Mouse (Mus musculus) layer of hippocampus, adult 2 months (tissue): ENCODE results near the gene Rheb. TPM values are rescaled to one million over a fixed set of nuclear protein-coding genes. Genes with fewer than 3 reads are reported as not detected.
"Not testable (repeated sequence)": the region's sequence is repeated elsewhere in the genome, so short reads cannot be mapped to it uniquely, and the experiment has no call there.

ENCODE experiments used
- DNase-seq, 2 experiments: peaks; one replicate each; pipeline ENCODE4 v3.0.0; 2022; ENCODE audit warnings: low spot score in 2 of 2
- H3K27ac ChIP-seq: fragments of 200-600 bp; 2 replicates; pipeline ENCODE4 v1.8.1; 2022
- H3K4me3 ChIP-seq: fragments of 200-600 bp; 2 replicates; pipeline ENCODE4 v1.8.1; 2022; ENCODE audit warnings: mild to moderate bottlenecking
- CTCF ChIP-seq: fragments of 200-600 bp; conservative IDR thresholded peaks from 2 replicates; pipeline ENCODE4 v1.8.1; 2022; ENCODE audit warnings: antibody characterized with exemption, mild to moderate bottlenecking, moderate library complexity
- total RNA-seq, 2 experiments: library from RNA; stranded (reverse); gene quantifications; 2 replicates each; pipeline ENCODE4 v1.2.3; 2021

Gene Rheb
- total RNA-seq, 2 experiments from 2014 or later: 106 to 115 TPM

DNA sequence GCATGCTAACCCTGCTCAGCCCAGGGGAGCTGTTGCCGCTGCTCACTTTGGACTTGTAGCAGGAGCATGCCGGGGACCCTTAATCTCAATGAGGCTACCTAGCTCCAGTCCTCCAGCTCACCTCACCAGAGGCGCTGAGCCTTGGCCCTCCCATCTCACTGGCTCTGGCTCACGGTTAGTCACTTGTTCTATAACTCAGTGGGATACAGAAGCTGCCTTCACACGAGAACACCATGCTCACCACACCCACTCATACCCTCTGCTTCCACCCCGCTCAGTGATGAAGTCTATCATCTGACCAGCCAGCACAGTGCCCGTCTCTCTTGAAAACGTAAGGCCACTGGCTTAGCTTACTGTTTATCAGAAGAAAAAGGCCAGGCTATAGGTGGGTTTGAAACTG, 37.8 kb downstream of the Rheb start:
- no peak for TF ChIP-seq CTCF
- peak overlapping the region; percentile 23; the same call in 1 of the 2 replicates for H3K27ac ChIP-seq
- H3K4me3 ChIP-seq: no peak overlapping the region
- DNase-seq: no peak

DNA sequence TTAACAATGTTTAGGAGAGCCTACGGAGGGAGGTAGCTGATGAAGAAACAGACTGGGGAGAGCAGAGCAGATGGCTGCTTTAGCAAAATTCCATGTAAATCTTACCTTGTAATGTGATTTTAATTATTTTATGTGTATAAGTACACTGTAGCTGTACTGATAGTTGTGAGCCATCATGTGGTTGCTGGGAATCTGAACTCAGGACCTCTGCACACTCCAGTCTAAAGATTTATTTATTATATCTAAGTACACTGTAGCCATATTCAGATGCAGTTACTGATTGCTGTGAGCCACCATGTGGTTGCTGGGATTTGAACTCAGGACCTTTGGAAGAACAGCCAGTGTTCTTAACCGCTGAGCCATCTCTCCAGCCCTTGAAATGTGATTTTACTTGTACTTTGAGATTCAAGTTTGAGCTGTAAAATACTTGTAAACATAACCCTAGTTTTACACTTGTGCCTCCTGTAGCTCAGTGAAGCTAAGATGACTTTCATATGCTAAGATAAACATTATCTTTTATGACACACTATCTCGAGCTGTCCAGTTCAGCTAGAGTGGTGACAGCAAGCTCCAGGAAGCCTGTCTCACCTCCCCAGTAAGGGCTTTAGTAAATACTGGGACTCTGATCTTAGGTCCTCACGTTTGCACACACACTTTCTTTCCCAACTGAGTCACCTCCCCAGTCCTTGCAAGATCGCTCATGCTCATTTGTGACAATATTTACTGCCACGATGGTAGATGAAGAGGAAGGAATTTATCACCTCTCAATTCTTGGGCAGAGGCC, 40.4 kb downstream of the Rheb start:
- TF ChIP-seq CTCF: no peak
- no peak overlapping the region for H3K27ac ChIP-seq
- no peak for DNase-seq
- no peak overlapping the region for H3K4me3 ChIP-seq

DNA sequence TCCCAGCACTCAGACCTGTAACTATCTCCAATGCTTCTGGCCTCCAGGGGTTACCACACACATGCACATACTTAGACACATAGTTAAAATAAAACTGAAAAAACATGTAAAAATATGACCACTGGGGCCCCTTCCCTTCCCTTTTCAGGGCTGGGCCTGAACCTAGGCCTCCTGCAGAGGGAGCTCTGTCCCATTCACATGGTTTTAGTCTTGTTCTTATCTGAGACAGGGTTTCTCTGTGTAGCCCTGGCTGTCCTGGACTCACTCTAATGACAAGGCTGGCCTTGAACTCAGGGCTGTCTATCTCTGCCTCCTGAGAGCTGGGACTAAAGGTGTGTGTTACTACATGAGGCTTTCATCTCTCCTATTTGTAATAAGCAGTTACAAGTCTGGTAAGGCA, 42.0 kb downstream of the Rheb start:
- H3K4me3 ChIP-seq: no peak overlapping the region
- peak; percentile 79 for TF ChIP-seq CTCF
- no peak overlapping the region for H3K27ac ChIP-seq
- DNase-seq: no peak

GRCm38 (mm10) chr5:24798639-24799038, 43.8 kb downstream of the Rheb start:
- H3K4me3 ChIP-seq: no peak overlapping the region
- TF ChIP-seq CTCF: no peak
- H3K27ac ChIP-seq: no peak overlapping the region
- DNase-seq: no peak

DNA sequence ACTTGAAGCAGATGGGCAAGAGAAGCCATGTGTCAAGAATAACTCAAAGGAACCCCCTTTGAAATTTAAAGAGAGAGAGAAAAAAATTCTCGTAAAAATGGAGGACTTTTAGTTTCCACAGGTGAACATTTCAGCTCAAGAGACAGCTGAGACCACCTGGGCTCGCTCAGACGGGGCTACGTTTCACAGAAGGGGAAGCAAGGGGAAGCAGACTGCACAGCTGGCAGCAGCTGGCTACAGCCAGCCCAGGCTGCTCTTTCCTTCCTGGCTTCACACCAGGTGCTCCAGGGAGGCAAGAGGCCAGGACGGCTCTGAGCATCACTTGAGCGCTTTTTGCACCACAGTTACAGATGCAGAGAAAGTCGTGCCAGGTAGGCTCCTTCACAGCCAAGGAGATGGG, 44.6 kb downstream of the Rheb start:
- Histone ChIP-seq H3K4me3 (no peak overlapping the region), H3K27ac (no peak overlapping the region)
- no peak for DNase-seq
- TF ChIP-seq CTCF: no peak

DNA sequence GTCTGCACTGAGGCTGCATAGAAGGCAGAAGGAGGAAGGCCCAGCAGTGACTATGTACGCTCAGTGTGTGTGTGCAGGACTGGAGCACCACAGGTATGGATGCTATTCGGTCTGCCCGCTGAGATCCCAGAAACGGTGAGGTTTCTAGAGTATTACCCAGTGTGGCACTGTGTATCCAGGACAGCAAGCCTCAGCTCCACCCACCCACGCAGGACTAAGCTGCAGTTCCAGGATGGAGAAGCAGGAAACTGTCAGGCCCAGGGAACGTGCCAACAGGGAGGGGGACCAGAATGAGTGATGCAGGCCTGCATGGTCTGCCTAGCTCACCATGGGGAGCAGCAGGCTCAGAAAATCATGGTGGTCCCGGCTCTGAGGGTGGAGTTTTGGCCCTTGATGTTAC, 49.5 kb downstream of the Rheb start:
- no peak for TF ChIP-seq CTCF
- no peak for DNase-seq
- Histone ChIP-seq H3K4me3 (no peak overlapping the region), H3K27ac (no peak overlapping the region)

DNA sequence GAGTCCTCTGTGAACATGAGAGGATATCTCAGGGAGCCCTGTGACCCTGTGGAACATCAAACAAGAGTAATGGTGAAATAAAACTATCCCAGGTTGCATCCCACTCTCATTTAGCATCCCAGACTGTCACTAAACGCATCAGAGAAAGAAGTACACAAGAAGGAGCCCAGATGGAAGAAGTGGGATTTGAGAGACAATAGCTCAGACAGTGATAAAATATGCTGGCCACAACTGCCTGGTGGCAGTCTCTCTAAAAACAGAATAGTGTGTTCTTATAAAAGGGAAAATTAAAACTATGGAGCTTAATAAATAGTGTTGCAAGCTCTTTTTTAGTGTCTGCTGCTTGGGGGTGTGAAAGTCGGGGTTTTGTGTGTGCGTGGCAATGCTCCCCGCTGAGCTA, 59.5 kb downstream of the Rheb start:
- Histone ChIP-seq H3K27ac (no peak overlapping the region), H3K4me3 (no peak overlapping the region)
- no peak for DNase-seq
- TF ChIP-seq CTCF: no peak

- no peak for DNase-seq
- Histone ChIP-seq H3K4me3 (no peak overlapping the region), H3K27ac (no peak overlapping the region)
- no peak for TF ChIP-seq CTCF
Observed at GRCm38 (mm10) chr5:24781048-24781447, 61.4 kb downstream of the Rheb start.

- DNase-seq: peak in 1 of 2 experiments; percentile 26
Observed at GRCm38 (mm10) chr5:24779881-24780512, 62.4 kb downstream of the Rheb start.

GRCm38 (mm10) chr5:24779321-24779720, 63.1 kb downstream of the Rheb start:
- no peak overlapping the region for H3K4me3 ChIP-seq
- no peak overlapping the region for H3K27ac ChIP-seq
- no peak for DNase-seq
- no peak for TF ChIP-seq CTCF

More at GRCm38 (mm10) chr5:24779881-24780512, 62.4 kb downstream of the Rheb start:
- Histone ChIP-seq H3K4me3 (no peak overlapping the region), H3K27ac (no peak overlapping the region)
- peak; percentile 88 for TF ChIP-seq CTCF

- Histone ChIP-seq H3K4me3 (no peak overlapping the region), H3K27ac (no peak overlapping the region)
- no peak for DNase-seq
- no peak for TF ChIP-seq CTCF
Observed at GRCm38 (mm10) chr5:24778843-24779140, 63.6 kb downstream of the Rheb start.

- no peak for TF ChIP-seq CTCF
- DNase-seq: no peak
- no peak overlapping the region for H3K27ac ChIP-seq
- H3K4me3 ChIP-seq: no peak overlapping the region
Observed at GRCm38 (mm10) chr5:24778082-24778842, 64.2 kb downstream of the Rheb start.

GRCm38 (mm10) chr5:24776681-24777080, 65.7 kb downstream of the Rheb start:
- no peak overlapping the region for H3K27ac ChIP-seq
- DNase-seq: no peak
- peak; percentile 40 for TF ChIP-seq CTCF
- no peak overlapping the region for H3K4me3 ChIP-seq

GRCm38 (mm10) chr5:24774549-24774948, 67.9 kb downstream of the Rheb start:
- H3K27ac ChIP-seq, DNase-seq, H3K4me3 ChIP-seq: not testable (repeated sequence)
- 0 out of 2 replicates have a peak, but pooled peaks have one; percentile 6 for TF ChIP-seq CTCF
